Mouse (Mus musculus) frontal cortex, adult (tissue): ENCODE measurements around the gene Marc1.
A peak's percentile ranks its signal among the peaks of the same experiment; 100 is the strongest.

Source experiments
- ATAC-seq: cut with Nextera tagmentation; 2 replicates; pipeline ENCODE4 v1.9.2; 2017; ENCODE audit warnings: mild to moderate bottlenecking, moderate library complexity, mixed read lengths; ENCODE audit not compliant: low TSS enrichment

Gene Marc1

GRCm38 (mm10) chr1:184810780-184811575, at the start of gene Marc1:
Gene Marc1 (minus strand): TSS chr1:184811313.
- peak; percentile 50; the same call in 1 of the 2 replicates for ATAC-seq

GRCm38 (mm10) chr1:184860276-184860675, 49.2 kb upstream of the Marc1 start:
- ATAC-seq, result no peak

- no peak for ATAC-seq
These were observed 47.1 kb upstream of the Marc1 start for GRCm38 (mm10) chr1:184858253-184858652.

- peak; percentile 65 for ATAC-seq
These were observed 46.1 kb upstream of the Marc1 start for GRCm38 (mm10) chr1:184857216-184857615.

- no peak for ATAC-seq
These were observed 42.8 kb upstream of the Marc1 start for GRCm38 (mm10) chr1:184853922-184854321.

- peak; percentile 67 for ATAC-seq
These were observed 42.2 kb upstream of the Marc1 start for GRCm38 (mm10) chr1:184853339-184853738.

- peak; percentile 86 for ATAC-seq
These were observed 40.9 kb upstream of the Marc1 start for GRCm38 (mm10) chr1:184851741-184852618.

- no peak for ATAC-seq
These were observed 40.1 kb upstream of the Marc1 start for GRCm38 (mm10) chr1:184851166-184851565.

- no peak for ATAC-seq
These were observed 35.9 kb upstream of the Marc1 start for GRCm38 (mm10) chr1:184846973-184847372.

GRCm38 (mm10) chr1:184846092-184846750, 35.1 kb upstream of the Marc1 start, which contains the start of gene Marc2:
Gene Marc2 (minus strand): TSS chr1:184846451.
- ATAC-seq, result peak; percentile 35

- peak; percentile 86 for ATAC-seq
These were observed 34.3 kb upstream of the Marc1 start for GRCm38 (mm10) chr1:184845111-184846071.

GRCm38 (mm10) chr1:184844326-184845066, 33.4 kb upstream of the Marc1 start:
- ATAC-seq, result no peak

- ATAC-seq, result no peak
These were observed 26.5 kb upstream of the Marc1 start for GRCm38 (mm10) chr1:184837649-184838048.

- ATAC-seq, result no peak
These were observed 25.2 kb upstream of the Marc1 start for GRCm38 (mm10) chr1:184836350-184836749.

GRCm38 (mm10) chr1:184833499-184833898, 22.4 kb upstream of the Marc1 start:
- ATAC-seq, result no peak

GRCm38 (mm10) chr1:184832211-184832610, 21.1 kb upstream of the Marc1 start:
- no peak for ATAC-seq

GRCm38 (mm10) chr1:184829897-184830296, 18.8 kb upstream of the Marc1 start:
- no peak for ATAC-seq

- ATAC-seq, result peak; percentile 36
These were observed 16.1 kb upstream of the Marc1 start for GRCm38 (mm10) chr1:184827175-184827701.

- 0 out of 2 replicates have a peak, but pooled peaks have one; percentile 19 for ATAC-seq
These were observed 14.0 kb upstream of the Marc1 start for GRCm38 (mm10) chr1:184825093-184825492.

- ATAC-seq, result peak; percentile 68
These were observed 13.3 kb upstream of the Marc1 start for GRCm38 (mm10) chr1:184824439-184824851.
